Mouse (Mus musculus) liver, embryonic 14.5 days (tissue): Measurements from ENCODE around the gene Pwwp2b.

Experiments
- CTCF ChIP-seq: IDR thresholded peaks from 2 replicates; pipeline ENCODE4 v1.5.1; 2016; ENCODE audit warnings: antibody characterized with exemption, low read depth, control low read depth
- EP300 ChIP-seq: IDR thresholded peaks from 2 replicates; pipeline ENCODE4 v1.6.1; 2016; ENCODE audit warnings: antibody characterized with exemption, low read depth

- no peak for TF ChIP-seq CTCF
- no peak for TF ChIP-seq EP300
Observed at GRCm38 (mm10) chr7:139217046-139217445, 31.2 kb upstream of the Pwwp2b start.
